Mouse (Mus musculus) bone marrow macrophage, adult 2 months (primary cell): ENCODE results near the gene Tle4.

ENCODE experiments used
- CTCF ChIP-seq: IDR thresholded peaks from 2 replicates; pipeline ENCODE4 v1.5.1; 2012; ENCODE audit warnings: low read depth, mild to moderate bottlenecking, low read length, moderate library complexity
- POLR2A ChIP-seq: IDR thresholded peaks from 2 replicates; pipeline ENCODE4 v1.6.1; 2012; ENCODE audit warnings: mild to moderate bottlenecking, low read depth, low read length, borderline replicate concordance

DNA sequence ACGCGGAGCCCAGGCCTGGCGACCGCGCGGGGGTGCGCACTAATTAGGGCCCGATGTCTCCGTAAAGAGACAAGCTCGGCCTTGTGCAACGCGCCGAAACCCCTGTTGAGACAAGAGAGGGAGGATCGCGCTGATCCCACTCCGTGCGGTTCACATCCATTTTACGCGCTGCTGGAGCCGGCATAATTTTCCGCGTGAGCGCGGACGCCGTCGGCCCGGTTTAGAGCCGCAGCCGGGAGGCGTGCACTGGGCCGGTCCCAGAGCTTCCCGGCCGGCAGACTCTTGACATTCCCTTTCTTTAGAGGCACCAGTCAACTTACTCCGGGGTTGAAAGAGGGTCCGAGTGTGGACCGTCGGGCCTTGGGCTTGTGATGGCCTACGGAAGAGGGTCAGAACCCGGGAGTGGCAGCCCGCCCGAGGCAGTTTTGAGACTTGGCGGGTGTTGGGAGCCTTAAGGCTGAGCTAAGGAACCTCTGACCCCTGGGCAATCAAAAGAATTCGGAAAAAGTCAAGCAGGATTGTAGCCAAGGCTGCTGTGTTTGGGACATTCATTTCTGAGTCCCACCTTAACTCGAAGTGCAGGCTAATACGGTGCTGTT is 938 bp upstream of the Tle4 start:
- TF ChIP-seq CTCF (no peak), POLR2A (no peak)
